In the genomic region with DNA sequence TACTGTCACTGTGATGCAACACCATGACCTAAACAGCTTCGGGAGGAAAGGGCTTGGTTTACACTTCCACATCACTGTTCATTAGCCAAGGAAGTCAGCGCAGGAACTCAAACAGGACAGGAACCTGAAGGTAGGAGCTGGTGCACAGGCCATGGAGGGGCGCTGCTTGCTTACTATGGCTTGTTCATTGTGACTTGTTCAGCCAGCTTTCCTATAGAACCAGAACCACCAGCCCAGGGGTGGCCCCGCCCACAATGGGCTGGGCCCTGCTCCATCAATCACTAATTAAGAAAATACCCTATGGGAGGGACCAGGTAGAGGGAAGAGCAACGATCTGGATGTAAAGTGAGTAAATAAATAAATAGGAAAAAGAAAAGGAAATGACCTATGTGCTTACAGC, we compare ENCODE assay signal across 11 mouse cellular contexts. TPM values are rescaled to one million over a fixed set of nuclear protein-coding genes. Genes with fewer than 3 reads are reported as not detected.
DNase-seq lines count a peak whose midpoint lies in the region; TF ChIP-seq lines count a peak whose summit lies in the region.
"Had no signal": no experiment of that assay in that cellular context is flagged by ENCODE, and none has a peak within 500 bp of the region (broad histone marks: within the 10 kb centered on the region; RNA-seq: fewer than 3 reads in every experiment).

No protein-coding gene starts in this region.

- H3K4me3 ChIP-seq in gastrocnemius, adult 2 months = no peak overlapping the region
- H3K4me3 ChIP-seq: heart, adult 2 months; megakaryocyte, embryonic 14.5 days; stomach, embryonic 15.5 days had no signal

- no peak overlapping the region for H3K27ac ChIP-seq in gastrocnemius, adult 2 months
- H3K27ac ChIP-seq: heart, adult 2 months; stomach, embryonic 15.5 days had no signal

- 0 out of 2 replicates have a peak, but pooled peaks have one; percentile 3 for TF ChIP-seq CTCF in gastrocnemius, adult 2 months (IDR thresholded peaks at IDR 0.05)

- no peak for DNase-seq in gastrocnemius, adult 2 months
- DNase-seq in gastrocnemius, adult 18-20 months (ENCODE audit: low spot score) = no peak
- peak; percentile 18 for DNase-seq in urinary bladder, postnatal 14 days (ENCODE audit: low spot score)
- no peak for DNase-seq in urinary bladder, postnatal 4 days (ENCODE audit: low spot score in 2 of 2)
- DNase-seq in kidney, postnatal 25 days = peak; percentile 6 to 42
- DNase-seq in layer of hippocampus, postnatal 36 days = no peak
- DNase-seq in gastrocnemius, postnatal 4 days (ENCODE audit: low spot score in 2 of 2) = no peak
- no peak for DNase-seq in heart, postnatal 4 days
- DNase-seq: heart, adult 2 months had no signal

- intact Hi-C loops in gastrocnemius, adult 2 months (cut with DNase I) = no loop called here

RNA-seq across cellular contexts. Expression of a gene that starts 2.4 kb away (rescaled TPM):
- 10 to 100 TPM; 28.5 to 29.9 TPM for total RNA-seq in gastrocnemius, adult 2 months (2021)
- 10 to 100 TPM; 25.7 to 26.3 TPM for total RNA-seq in gastrocnemius, adult 18-20 months (2021)
- total RNA-seq in layer of hippocampus, postnatal 36 days (2021) = 10 to 100 TPM; 43.6 to 44.5 TPM
- total RNA-seq in gastrocnemius, postnatal 4 days (2021) = 10 to 100 TPM; 21.6 to 22.3 TPM
- total RNA-seq in heart, postnatal 4 days (2021) = 10 to 100 TPM; 27.4 to 27.5 TPM

RNA-seq across cellular contexts. Expression of a gene that starts 3.9 kb away (rescaled TPM):
- total RNA-seq in gastrocnemius, adult 2 months (2021) = 1 to 10 TPM; 3.0 to 3.3 TPM
- 1 to 10 TPM; 3.0 to 4.2 TPM for total RNA-seq in gastrocnemius, adult 18-20 months (2021)
- 10 to 100 TPM; 23.0 to 26.2 TPM for total RNA-seq in layer of hippocampus, postnatal 36 days (2021)
- total RNA-seq in gastrocnemius, postnatal 4 days (2021) = 1 to 10 TPM; 2.4 to 2.5 TPM
- 1 to 10 TPM; 1.8 to 2.3 TPM for total RNA-seq in heart, postnatal 4 days (2021)

RNA-seq across cellular contexts. Expression of a gene that starts 35.2 kb away (rescaled TPM):
- total RNA-seq in gastrocnemius, adult 2 months (2021) = 10 to 100 TPM; 20.9 to 21.1 TPM
- total RNA-seq in gastrocnemius, adult 18-20 months (2021) = 10 to 100 TPM; 32.8 to 37.9 TPM
- total RNA-seq in layer of hippocampus, postnatal 36 days (2021) = 10 to 100 TPM; 57.0 to 58.5 TPM
- 10 to 100 TPM; 22.2 to 22.4 TPM for total RNA-seq in gastrocnemius, postnatal 4 days (2021)
- 10 to 100 TPM; 26.1 to 29.3 TPM for total RNA-seq in heart, postnatal 4 days (2021)

Comparison
In these comparisons a context has a peak if more than half of its experiments do, and no peak if none do; other contexts are left out.
1. DNase-seq: peak in urinary bladder, postnatal 14 days (single experiment) and kidney, postnatal 25 days (2 of 2); none in gastrocnemius, adult 2 months (single experiment), gastrocnemius, adult 18-20 months (single experiment), urinary bladder, postnatal 4 days (0 of 2), layer of hippocampus, postnatal 36 days (0 of 2), gastrocnemius, postnatal 4 days (0 of 2) and heart, postnatal 4 days (single experiment).
2. RNA of a gene that starts 3.9 kb away (total RNA-seq): 23.0 to 26.2 TPM in layer of hippocampus, postnatal 36 days; 3.0 to 4.2 TPM in gastrocnemius, adult 18-20 months, 3.0 to 3.3 TPM in gastrocnemius, adult 2 months, 2.4 to 2.5 TPM in gastrocnemius, postnatal 4 days and 1.8 to 2.3 TPM in heart, postnatal 4 days; every median in the first group is over 4 times any median in the second.